In genomic region chr7:118705101-118705961, GRCm38 (mm10) we compare ENCODE assay signal across 8 mouse cellular contexts. TPM values are rescaled to one million over a fixed set of nuclear protein-coding genes. Genes with fewer than 3 reads are reported as not detected.
DNase-seq lines count a peak whose midpoint lies in the region; ATAC-seq and TF ChIP-seq lines count a peak whose summit lies in the region.

Gene Gde1, minus strand, starts transcription at chr7:118705778.

- TF ChIP-seq POLR2A in cortical plate, adult 2 months (IDR thresholded peaks at IDR 0.05; ENCODE audit: extremely low read depth, insufficient read depth, low read length): peak; percentile 84

- peak; percentile 86 for DNase-seq in gastrocnemius, postnatal 10 days
- DNase-seq in induced T-regulatory cell, adult 2 months (ENCODE audit: low read depth): peak; percentile 89
- DNase-seq in left cerebral cortex, adult 9 months (ENCODE audit: low spot score in 2 of 2): peak; percentile 81 to 93
- peak; percentile 94 for DNase-seq in right cerebral cortex, postnatal 14 days
- DNase-seq in urinary bladder, postnatal 36 days (ENCODE audit: low spot score in 2 of 2): peak; percentile 81 to 90

- ATAC-seq in activated CD4-positive, CD25-positive, alpha-beta regulatory T cell, adult 4 months: peak; percentile 90
- ATAC-seq in megakaryocyte progenitor cell, adult 5-6 weeks (replicated peaks; ENCODE audit: poor library complexity): peak; percentile 79

- peaks cover 11% of the 10 kb centered on the region; the same call in 1 of the 2 replicates for H3K4me1 ChIP-seq in cortical plate, adult 2 months (ENCODE audit: control insufficient read depth, insufficient read depth, low read length)

- TF ChIP-seq CTCF in cortical plate, adult 2 months (IDR thresholded peaks at IDR 0.05; ENCODE audit: extremely low read depth, insufficient read depth, low read length): no peak

- H3K27ac ChIP-seq in cortical plate, adult 2 months (ENCODE audit: insufficient read depth, low read length): peak within 1 kb of the TSS; percentile 96

- H3K4me3 ChIP-seq in cortical plate, adult 2 months (ENCODE audit: insufficient read depth, low read length): peak within 1 kb of the TSS; percentile 68

RNA-seq across cellular contexts. Expression of gene Gde1, which starts in this region (rescaled TPM):
- polyA plus RNA-seq in activated CD4-positive, CD25-positive, alpha-beta regulatory T cell, adult 4 months (2017; shearing (Covaris generic)): 10 to 100 TPM; 16.7 to 17.5 TPM
- 407 and 416 TPM in 2 replicates for polyA plus RNA-seq in cortical plate, adult 2 months (2012; rRNA removed)
- total RNA-seq in gastrocnemius, postnatal 10 days (2021): 10 to 100 TPM; 31.5 to 32.5 TPM
- 44.1 and 48.5 TPM in 2 replicates for total RNA-seq in megakaryocyte progenitor cell, adult 5-6 weeks (2015)
- total RNA-seq in megakaryocyte progenitor cell, adult 5-6 weeks (2017): 29.9 and 40.7 TPM in 2 replicates

Comparison
In these comparisons a context has a peak if more than half of its experiments do, and no peak if none do; other contexts are left out.
1. Peak in every context shown above with its lines: DNase-seq, ATAC-seq, H3K4me3 ChIP-seq and H3K27ac ChIP-seq.
2. RNA of gene Gde1 (polyA plus RNA-seq): 407 to 416 TPM in cortical plate, adult 2 months; 16.7 to 17.5 TPM in activated CD4-positive, CD25-positive, alpha-beta regulatory T cell, adult 4 months; every median in the first group is over 10 times any median in the second.